Mouse (Mus musculus): ENCODE measurements at regions not wholly inside any gene's neighbourhood (a gene's known extent, or its start where the extent isn't known, plus 50 kb on each side); places are given as distances from the start of the nearest gene placed in this dataset.

- no peak overlapping the region for H3K4me2 ChIP-seq (replicated peaks)
- H3K36me3 ChIP-seq, result no peaks in the 10 kb centered on the region
- ATAC-seq (replicated peaks), result peak; percentile 80
- no peak overlapping the region for H3K4me3 ChIP-seq
- no peak overlapping the region for H3K9ac ChIP-seq (replicated peaks)
- H3K27me3 ChIP-seq, result no peaks in the 10 kb centered on the region
- WGBS, result 12% methylated on average over 7 of the region's 7 CpGs
- H3K9me3 ChIP-seq, result no peaks in the 10 kb centered on the region
- peak overlapping the region; percentile 25 for H3K27ac ChIP-seq (replicated peaks)
- H3K4me1 ChIP-seq, result peaks cover 11% of the 10 kb centered on the region
Observed at GRCm38 (mm10) chr10:99419532-99419931, 156.5 kb downstream of the Dusp6 start.

GRCm38 (mm10) chr10:99423406-99423805 lies 160.4 kb downstream of the Dusp6 start:
- Histone ChIP-seq H3K27ac (replicated peaks) (no peak overlapping the region), H3K4me2 (replicated peaks) (no peak overlapping the region), H3K4me3 (no peak overlapping the region), H3K9ac (replicated peaks) (no peak overlapping the region), H3K27me3 (no peaks in the 10 kb centered on the region), H3K36me3 (no peaks in the 10 kb centered on the region), H3K9me3 (no peaks in the 10 kb centered on the region), H3K4me1 (peaks cover 10% of the 10 kb centered on the region)
- no peak for ATAC-seq (replicated peaks)
- WGBS, result 95% methylated on average over 5 of the region's 5 CpGs

GRCm38 (mm10) chr10:99425265-99425664 lies 162.2 kb downstream of the Dusp6 start:
- Histone ChIP-seq H3K27ac (replicated peaks) (no peak overlapping the region), H3K9ac (replicated peaks) (no peak overlapping the region)
- ATAC-seq (replicated peaks), result no peak

GRCm38 (mm10) chr10:99430175-99430574 lies 167.1 kb downstream of the Dusp6 start:
- WGBS, result 70% methylated on average over 9 of the region's 9 CpGs
- ATAC-seq (replicated peaks), result no peak
- H3K36me3 ChIP-seq, result no peaks in the 10 kb centered on the region
- no peaks in the 10 kb centered on the region for H3K27me3 ChIP-seq
- no peak overlapping the region for H3K4me3 ChIP-seq
- no peak overlapping the region for H3K27ac ChIP-seq (replicated peaks)
- no peak overlapping the region for H3K9ac ChIP-seq (replicated peaks)
- H3K4me1 ChIP-seq, result no peaks in the 10 kb centered on the region
- no peaks in the 10 kb centered on the region for H3K9me3 ChIP-seq
- H3K4me2 ChIP-seq (replicated peaks), result no peak overlapping the region

More at GRCm38 (mm10) chr10:99425265-99425664, 162.2 kb downstream of the Dusp6 start:
- Histone ChIP-seq H3K4me2 (replicated peaks) (no peak overlapping the region), H3K27me3 (no peaks in the 10 kb centered on the region), H3K4me3 (no peak overlapping the region), H3K36me3 (no peaks in the 10 kb centered on the region), H3K9me3 (no peaks in the 10 kb centered on the region), H3K4me1 (no peaks in the 10 kb centered on the region)
- WGBS, result 91% methylated on average over 4 of the region's 4 CpGs

GRCm38 (mm10) chr10:99430669-99431561 lies 167.9 kb downstream of the Dusp6 start:
- H3K27ac ChIP-seq (replicated peaks), result no peak overlapping the region
- no peaks in the 10 kb centered on the region for H3K27me3 ChIP-seq
- 64% methylated on average over 16 of the region's 16 CpGs for WGBS
- no peak overlapping the region for H3K9ac ChIP-seq (replicated peaks)
- H3K36me3 ChIP-seq, result no peaks in the 10 kb centered on the region
- no peak for ATAC-seq (replicated peaks)
- H3K9me3 ChIP-seq, result no peaks in the 10 kb centered on the region
- H3K4me3 ChIP-seq, result no peak overlapping the region
- H3K4me1 ChIP-seq, result no peaks in the 10 kb centered on the region
- no peak overlapping the region for H3K4me2 ChIP-seq (replicated peaks)

- Histone ChIP-seq H3K4me3 (no peak overlapping the region), H3K27me3 (no peaks in the 10 kb centered on the region), H3K9me3 (no peaks in the 10 kb centered on the region), H3K4me2 (replicated peaks) (no peak overlapping the region), H3K4me1 (peaks cover 5% of the 10 kb centered on the region; the same call in 1 of the 2 replicates), H3K36me3 (no peaks in the 10 kb centered on the region), H3K27ac (replicated peaks) (no peak overlapping the region), H3K9ac (replicated peaks) (no peak overlapping the region)
- ATAC-seq (replicated peaks), result no peak
Observed at GRCm38 (mm10) chr10:99437060-99437459, 174.0 kb downstream of the Dusp6 start.

GRCm38 (mm10) chr10:99440169-99440568 lies 177.1 kb downstream of the Dusp6 start:
- Histone ChIP-seq H3K36me3 (no peaks in the 10 kb centered on the region), H3K4me1 (peaks cover 5% of the 10 kb centered on the region; the same call in 1 of the 2 replicates), H3K9me3 (no peaks in the 10 kb centered on the region), H3K27ac (replicated peaks) (no peak overlapping the region), H3K27me3 (no peaks in the 10 kb centered on the region), H3K4me3 (no peak overlapping the region), H3K4me2 (replicated peaks) (no peak overlapping the region), H3K9ac (replicated peaks) (no peak overlapping the region)
- WGBS, result 87% methylated on average over 5 of the region's 5 CpGs
- no peak for ATAC-seq (replicated peaks)

GRCm38 (mm10) chr10:99441014-99441413 lies 178.0 kb downstream of the Dusp6 start:
- Histone ChIP-seq H3K27ac (replicated peaks) (no peak overlapping the region), H3K27me3 (no peaks in the 10 kb centered on the region), H3K4me3 (no peak overlapping the region), H3K4me2 (replicated peaks) (no peak overlapping the region), H3K36me3 (no peaks in the 10 kb centered on the region), H3K9ac (replicated peaks) (no peak overlapping the region), H3K9me3 (no peaks in the 10 kb centered on the region), H3K4me1 (peaks cover 5% of the 10 kb centered on the region; the same call in 1 of the 2 replicates)
- 42% methylated on average over 6 of the region's 6 CpGs for WGBS
- ATAC-seq (replicated peaks), result peak; percentile 43; the same call in 1 of the 2 replicates

- no peak overlapping the region for H3K27ac ChIP-seq (replicated peaks)
- H3K36me3 ChIP-seq, result no peaks in the 10 kb centered on the region
- 36% methylated on average over 10 of the region's 10 CpGs for WGBS
- peaks cover 5% of the 10 kb centered on the region; the same call in 1 of the 2 replicates for H3K4me1 ChIP-seq
- H3K9ac ChIP-seq (replicated peaks), result no peak overlapping the region
- H3K9me3 ChIP-seq, result no peaks in the 10 kb centered on the region
- no peak overlapping the region for H3K4me2 ChIP-seq (replicated peaks)
- H3K27me3 ChIP-seq, result no peaks in the 10 kb centered on the region
- no peak overlapping the region for H3K4me3 ChIP-seq
- no peak for ATAC-seq (replicated peaks)
Observed at GRCm38 (mm10) chr10:99441931-99442330, 178.9 kb downstream of the Dusp6 start.

- Histone ChIP-seq H3K9ac (replicated peaks) (no peak overlapping the region), H3K27ac (replicated peaks) (no peak overlapping the region), H3K9me3 (no peaks in the 10 kb centered on the region), H3K36me3 (no peaks in the 10 kb centered on the region), H3K4me1 (peaks cover 5% of the 10 kb centered on the region; the same call in 1 of the 2 replicates), H3K27me3 (no peaks in the 10 kb centered on the region), H3K4me2 (replicated peaks) (no peak overlapping the region), H3K4me3 (no peak overlapping the region)
- WGBS, result 92% methylated on average over 18 of the region's 18 CpGs
- no peak for ATAC-seq (replicated peaks)
Observed at GRCm38 (mm10) chr10:99443453-99444170, 180.6 kb downstream of the Dusp6 start.

- no peak overlapping the region for H3K4me2 ChIP-seq (replicated peaks)
Observed at GRCm38 (mm10) chr10:99450714-99451625, 187.9 kb downstream of the Dusp6 start.

More at GRCm38 (mm10) chr10:99450714-99451625, 187.9 kb downstream of the Dusp6 start:
- WGBS, result 25% methylated on average over 9 of the region's 9 CpGs
- Histone ChIP-seq H3K4me3 (no peak overlapping the region), H3K9me3 (no peaks in the 10 kb centered on the region), H3K9ac (replicated peaks) (no peak overlapping the region), H3K27me3 (no peaks in the 10 kb centered on the region), H3K4me1 (peaks cover 14% of the 10 kb centered on the region), H3K36me3 (no peaks in the 10 kb centered on the region), H3K27ac (replicated peaks) (peak overlapping the region; percentile 43; the same call in 1 of the 2 replicates)
- ATAC-seq (replicated peaks), result peak; percentile 89
